Mouse (Mus musculus): Measurements from ENCODE around the gene Lsamp.

Gene Lsamp

DNA sequence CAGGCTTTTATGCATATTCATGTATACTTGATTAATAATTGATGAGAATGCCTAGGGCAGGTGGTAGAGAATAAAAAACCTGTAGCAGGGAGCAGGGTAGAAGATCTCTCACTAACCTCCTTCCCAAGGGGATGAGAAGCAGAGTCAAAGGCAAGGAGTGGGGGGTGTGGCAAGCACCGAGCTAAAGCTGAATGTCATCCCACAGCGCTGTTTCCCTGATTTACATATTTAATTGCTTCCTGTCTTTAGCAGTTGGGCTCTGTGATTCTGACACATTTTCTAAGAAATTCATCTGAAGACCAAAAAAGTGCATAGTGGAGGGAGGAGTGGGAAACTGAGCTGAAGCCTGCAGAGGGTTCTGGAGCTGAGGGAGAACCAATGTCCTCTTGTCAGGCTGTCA lies 708.1 kb downstream of the Lsamp start:
- no peak for DNase-seq (ENCODE audit: low spot score)

DNA sequence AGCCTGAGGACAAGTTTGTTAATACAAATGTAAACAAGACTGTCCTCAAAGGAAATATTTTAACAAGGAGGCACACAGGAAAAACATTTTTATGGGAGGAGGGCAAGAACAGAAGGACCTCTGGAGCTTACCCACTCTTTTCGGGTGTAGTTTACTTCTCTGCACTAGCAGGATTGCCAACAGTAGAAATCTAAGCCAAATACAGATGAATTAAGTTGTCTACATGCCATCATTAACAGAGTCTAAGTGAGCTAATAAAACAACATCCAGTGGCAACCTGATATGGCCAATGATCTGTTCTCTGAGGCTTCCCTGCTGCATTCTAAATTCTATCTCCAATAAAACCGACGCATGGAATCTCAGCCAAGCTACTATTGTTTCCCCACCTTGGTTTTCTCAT lies 713.1 kb downstream of the Lsamp start:
- DNase-seq (ENCODE audit: low spot score) = no peak

DNA sequence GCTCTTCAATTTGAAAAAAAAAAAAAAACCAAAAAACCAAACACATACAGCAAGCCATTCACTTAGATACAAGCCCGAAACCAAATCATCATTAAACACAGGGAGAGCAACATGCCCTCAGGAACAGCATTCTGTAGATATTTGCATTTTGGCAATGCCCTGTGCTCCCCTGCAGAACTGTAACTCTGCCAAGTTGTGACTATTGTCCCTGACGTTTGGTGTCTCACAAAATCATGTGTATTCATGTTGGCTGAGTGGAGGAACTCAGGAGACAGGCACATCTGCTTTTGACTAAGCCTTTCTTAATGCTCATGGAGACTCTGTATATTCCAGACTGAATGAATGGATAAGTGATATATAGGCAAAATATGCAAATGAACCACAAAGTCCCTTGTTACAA lies 724.4 kb downstream of the Lsamp start:
- DNase-seq (ENCODE audit: low spot score) = no peak

DNA sequence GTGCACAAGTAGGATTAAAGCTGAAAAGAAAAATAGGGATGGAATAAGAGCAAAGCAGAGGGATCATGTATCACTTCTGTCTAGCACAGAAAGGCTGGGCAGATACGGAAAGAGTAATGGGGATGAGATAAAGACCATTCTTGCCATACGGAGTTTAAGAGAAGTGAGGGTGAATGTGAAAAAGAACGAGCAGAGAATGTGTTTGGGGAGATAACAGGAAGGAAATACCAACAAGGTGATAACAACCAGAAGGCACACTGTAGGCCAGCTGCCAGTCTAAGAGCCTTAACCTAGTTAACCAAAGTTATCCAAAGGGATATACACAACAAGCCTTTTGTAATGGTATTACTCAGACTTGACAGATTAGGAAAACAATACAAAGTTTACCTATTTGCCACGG lies 725.4 kb downstream of the Lsamp start:
- no peak for DNase-seq (ENCODE audit: low spot score)

DNA sequence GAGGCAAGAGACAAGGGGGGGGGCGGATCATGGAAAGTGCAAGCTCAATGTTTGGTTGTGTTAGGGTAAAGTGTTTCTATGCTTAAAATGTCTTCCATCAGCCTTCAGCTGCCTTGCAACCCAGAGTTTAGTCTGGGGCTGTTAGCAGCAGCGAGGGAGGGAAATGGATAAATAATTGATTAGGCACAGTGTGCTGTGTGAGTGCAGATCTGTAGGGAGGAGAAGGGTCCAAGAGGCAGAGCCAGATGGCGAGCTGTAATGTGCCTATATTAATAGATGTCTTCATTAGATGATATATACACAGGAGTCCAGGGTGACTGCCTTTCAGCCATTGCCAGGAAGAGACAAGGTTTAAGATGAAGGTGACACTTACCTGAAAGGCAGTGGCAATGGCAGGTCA lies 725.9 kb downstream of the Lsamp start:
- DNase-seq (ENCODE audit: low spot score) = no peak

DNA sequence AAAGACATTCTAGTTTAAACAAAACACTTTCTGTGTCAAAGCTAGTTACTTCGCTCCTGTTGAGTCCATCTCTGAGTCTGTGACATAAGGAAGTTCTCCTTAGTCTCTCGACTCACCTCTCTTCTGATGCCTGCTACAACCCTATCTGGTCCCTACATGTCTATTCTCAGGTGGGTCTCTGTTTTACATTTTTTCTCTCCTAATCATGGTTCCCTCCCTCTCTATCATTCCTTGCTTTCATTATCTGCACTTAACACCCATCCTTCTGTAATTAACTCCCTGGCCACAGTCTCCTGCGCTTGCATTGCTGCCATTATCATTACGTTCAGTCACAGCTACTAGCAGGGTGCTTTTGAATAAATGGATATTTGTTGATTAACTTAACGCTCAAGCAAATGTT lies 726.3 kb downstream of the Lsamp start:
- DNase-seq (ENCODE audit: low spot score) = no peak

DNA sequence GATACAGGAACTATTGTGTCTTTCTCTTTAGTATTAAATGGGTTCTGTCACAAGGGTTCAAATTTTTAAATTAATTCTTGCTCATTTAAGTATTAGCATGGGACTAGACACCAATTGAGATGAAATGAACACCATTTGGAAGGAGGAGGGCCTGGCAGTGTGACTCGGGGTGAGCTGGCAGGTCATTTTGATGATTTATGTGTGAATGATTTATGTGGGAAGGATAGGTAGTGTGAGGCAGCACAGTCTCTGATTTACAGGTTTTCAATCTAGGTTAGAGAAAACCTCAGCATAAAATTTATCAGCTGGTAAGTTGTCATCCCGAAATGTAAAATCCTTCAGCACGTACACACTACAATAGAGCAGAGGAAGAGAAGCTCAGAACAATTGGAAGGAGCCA lies 729.6 kb downstream of the Lsamp start:
- DNase-seq (ENCODE audit: low spot score) = no peak

DNA sequence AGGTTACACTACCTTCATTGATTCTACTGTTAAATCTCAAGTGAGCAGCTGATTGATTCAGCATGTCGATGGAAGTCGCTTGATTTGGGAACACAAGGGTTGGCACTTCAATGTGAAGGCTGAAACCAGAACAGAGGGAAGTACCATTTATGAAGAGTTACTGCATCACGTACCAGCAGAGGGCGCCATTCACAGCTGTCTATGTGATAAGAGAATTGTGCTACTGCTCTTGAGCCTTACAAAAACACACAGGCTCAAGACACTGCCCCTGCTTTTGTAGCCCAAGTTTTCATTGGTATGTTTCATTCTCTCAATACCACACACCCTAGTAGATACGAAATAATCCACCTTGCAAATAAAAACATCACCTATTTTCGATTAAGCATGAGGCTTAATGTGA lies 754.9 kb downstream of the Lsamp start:
- peak; percentile 71 for DNase-seq (ENCODE audit: low spot score)

DNA sequence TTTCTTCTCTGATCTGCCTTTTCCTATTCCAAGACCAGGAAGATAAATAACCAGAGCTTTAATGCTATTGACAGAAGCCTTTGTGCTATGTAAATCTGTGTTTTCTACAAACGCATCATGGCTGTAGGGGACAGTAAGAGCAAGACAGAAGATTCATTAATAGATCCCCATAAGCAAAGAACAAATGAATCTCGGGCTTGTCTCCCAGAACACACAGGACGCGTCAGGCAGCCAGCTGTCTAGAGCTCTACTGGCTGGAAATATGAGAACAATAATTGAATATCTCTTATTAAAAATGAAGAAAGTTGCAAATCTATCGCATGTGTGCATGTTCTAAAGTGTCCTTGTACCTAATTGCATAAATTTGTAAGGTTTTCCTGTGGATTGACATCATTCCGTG lies 755.6 kb downstream of the Lsamp start:
- no peak for DNase-seq (ENCODE audit: low spot score)

DNA sequence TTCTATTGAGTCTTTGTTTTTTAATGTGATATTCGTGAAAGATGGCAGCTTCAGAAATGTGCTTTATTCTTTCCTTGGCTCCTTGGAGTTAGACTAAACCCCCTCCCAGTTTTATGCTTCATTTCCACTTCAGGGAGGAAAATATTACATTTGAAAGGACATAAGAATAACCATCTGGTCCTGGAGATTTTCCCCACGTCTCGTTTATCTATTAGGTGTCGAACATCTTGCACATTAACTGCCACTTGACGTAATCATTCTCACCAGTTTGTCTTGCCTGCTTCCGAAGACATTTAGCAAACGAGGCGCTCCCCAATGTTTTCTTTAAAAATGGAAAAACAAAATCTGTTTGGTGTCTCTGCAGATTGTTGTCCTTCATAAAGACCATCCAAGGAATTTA lies 756.1 kb downstream of the Lsamp start:
- no peak for DNase-seq (ENCODE audit: low spot score)

DNA sequence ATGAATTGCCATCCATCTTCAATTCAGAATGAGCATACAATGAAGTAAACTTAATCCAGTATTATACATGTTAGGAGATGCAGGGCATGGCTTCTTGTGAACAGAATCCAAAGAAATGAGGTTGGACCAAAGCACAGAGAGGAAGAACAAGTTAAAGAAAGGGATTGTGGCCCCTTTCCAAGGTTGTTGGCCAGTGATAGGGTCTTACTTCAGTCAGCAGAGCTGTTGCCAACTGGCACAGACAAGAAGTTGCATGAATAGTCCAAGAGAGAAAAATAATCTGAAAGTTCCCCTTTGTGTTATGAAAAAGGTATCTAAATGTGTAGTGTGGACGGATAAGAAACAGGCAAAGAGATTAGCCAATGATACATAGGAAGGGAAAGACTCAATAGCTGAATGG lies 843.0 kb downstream of the Lsamp start:
- DNase-seq (ENCODE audit: low spot score) = no peak

DNA sequence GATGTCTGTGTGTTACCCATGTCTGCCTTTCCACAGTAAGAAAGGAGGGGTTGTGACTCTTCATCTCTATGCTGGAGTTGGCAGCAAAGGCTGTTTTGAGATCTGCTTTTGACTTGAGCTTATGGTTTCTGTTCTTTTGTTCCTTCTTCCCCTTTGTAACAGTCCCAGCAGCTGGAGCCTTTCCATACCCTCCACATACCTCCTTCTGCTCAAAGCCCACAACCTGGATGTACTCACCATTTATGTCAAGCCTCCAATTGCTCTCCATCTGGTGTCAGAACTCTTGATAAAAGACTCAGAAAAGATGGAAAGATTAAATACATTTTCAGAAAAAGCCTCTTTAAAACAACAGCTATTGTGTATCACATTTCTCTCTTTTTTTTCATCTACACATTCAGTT lies 847.4 kb downstream of the Lsamp start:
- no peak for DNase-seq (ENCODE audit: low spot score)

DNA sequence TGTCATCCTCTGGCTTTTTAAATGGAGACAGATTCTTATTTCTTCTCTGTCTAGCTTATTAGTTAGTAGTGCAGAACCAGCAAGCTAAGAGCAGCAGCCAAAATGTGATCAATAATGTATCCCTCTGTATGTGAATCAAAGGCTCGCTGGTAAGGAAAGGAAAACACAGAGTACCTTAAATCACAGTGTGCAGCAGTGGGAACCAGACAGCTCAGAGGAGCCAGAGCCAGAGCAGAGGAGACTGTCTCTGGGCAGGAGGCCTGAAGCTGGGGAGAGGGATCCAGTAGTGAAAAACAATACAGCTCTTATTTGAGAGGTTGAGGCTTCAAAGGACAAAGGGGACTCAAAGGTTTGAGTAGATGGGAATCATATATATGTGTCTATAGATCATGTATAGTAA lies 857.6 kb downstream of the Lsamp start:
- DNase-seq (ENCODE audit: low spot score) = no peak

DNA sequence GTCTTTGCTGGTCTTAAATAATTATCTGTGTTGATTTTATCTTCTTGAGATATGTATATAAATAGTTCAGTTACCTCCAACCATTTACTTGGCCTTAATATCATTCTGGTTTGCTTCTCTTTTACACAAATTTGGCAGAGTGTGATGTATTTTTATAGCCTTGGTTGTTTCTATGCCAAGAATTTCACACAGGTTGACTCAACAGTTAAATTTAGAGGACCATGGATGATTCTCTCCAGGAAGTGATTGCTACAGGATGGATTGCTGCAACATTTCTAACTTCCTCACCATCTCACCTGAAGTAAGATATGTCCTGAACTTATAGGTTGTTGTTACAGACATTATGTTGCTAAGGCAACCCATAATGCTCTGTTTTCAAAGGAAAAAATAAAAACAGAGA lies 882.6 kb downstream of the Lsamp start:
- DNase-seq (ENCODE audit: low spot score) = no peak

DNA sequence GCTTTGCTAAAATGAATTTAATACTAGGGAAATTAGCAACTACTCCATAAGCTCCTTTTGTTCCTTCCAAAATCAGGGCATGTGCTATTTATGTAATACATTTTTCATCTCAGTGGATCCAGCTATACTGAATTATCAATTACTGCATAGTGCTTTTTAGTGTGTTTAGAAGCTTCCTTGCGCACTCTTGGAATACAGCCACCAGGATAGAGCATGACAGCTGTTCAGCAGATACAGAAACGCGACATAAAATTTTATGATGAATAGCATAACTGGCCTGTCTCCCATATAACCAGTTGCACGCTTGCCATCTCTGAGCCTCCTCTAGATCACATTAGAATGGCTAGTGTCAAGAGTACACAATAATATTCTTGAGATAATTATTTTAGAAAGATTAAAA lies 894.1 kb downstream of the Lsamp start:
- DNase-seq (ENCODE audit: low spot score) = no peak

DNA sequence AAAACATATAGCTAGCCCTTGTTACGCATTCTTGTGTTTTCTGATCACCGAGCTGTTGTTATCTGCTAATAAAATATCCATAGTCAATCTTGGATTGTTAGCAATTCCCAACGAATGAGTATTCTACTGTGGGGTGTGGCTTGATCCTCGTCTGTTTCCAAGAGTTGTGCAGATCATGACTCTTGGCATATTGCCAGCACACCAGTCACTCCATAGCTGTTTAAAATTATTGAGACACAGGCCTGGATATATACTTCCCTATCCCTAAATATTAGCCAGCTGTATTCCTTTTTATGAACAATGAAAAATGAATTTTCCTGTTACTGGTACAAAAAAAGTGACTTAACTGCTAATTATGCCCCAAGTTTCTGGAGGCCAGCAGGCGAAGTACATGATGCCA lies 897.8 kb downstream of the Lsamp start:
- no peak for DNase-seq (ENCODE audit: low spot score)

DNA sequence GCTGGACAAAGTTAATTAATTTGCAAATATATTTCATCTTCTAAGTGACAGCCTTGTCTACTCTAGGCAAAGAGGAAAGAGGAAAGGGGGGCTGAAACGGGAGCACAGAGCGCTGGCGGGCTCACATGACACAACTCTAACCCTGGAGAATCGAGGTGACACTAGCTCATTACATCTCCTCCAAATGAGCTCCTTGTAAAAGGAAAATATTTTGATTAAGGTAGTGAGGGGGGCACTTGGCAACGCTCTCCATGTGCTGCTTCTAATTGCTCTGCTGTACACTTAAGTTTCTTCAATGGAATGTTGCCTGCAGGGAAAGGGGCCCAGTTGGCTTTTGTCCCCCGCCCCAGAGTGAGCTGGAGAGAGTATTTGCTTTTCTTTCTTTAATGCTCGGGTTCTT lies 907.2 kb downstream of the Lsamp start:
- DNase-seq (ENCODE audit: low spot score) = no peak

DNA sequence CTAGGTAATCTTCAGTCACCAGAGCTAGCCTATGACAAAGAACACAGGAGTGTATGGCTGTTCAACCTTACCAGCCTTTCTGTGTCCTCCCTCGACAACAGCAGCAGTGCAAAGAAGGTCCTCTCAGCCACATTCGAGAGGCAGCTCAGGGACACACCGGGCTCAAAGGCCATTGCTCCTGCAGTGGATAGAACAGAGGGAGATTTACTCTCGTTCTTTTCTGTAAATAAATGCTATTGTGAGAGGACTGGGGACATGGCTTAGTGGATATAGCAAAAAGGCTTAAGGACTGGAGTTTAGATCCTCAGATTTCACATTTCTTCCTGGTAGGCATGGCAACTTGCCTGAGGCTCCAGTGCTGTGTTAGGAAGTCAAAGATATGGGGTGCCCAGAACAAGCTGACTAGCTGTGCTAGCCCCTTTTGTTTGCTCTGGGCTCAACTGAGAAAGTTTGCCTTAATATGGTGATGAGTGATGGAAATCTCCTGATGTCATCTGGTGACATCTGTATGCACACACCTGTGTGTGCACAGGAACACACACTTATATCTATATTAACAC lies 913.7 kb downstream of the Lsamp start:
- no peak for DNase-seq (ENCODE audit: low spot score)

DNA sequence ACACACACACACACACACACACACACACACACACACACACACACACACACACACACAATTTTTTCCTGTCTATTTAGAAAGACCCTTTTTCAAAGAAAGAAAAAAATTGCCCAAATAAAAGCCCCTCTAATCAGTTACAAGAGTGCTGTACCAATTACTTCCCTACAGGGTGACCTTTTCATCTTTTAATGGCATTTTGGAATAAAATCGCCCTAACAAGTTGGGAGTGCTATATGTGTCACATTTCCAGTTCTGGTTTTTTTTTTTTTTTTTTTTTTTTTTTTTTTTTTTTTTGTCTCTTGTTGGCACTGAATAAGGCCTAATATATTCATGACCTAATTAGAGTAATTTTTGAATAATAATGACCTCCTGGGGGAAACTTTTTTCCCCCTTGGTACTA lies 923.7 kb downstream of the Lsamp start:
- no peak for DNase-seq (ENCODE audit: low spot score)

DNA sequence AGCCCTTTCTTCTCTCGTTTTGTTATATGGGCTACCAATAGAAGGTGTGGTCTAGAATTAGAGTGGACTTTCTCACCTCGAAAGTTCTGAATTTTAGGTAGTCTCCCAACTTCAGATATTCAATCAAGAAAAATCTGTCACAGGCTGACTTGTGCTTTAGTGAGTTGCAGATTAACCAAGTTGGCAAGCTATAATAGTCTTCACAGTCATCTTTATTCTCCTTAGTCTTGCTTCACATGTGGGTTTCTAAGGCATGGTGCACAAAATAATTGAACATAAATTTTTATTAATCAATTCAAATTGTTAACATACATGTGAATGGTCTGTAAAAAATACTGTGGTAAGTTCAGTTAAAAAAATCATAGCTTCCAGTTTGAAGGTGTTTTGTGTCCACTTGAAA lies 930.0 kb downstream of the Lsamp start:
- DNase-seq (ENCODE audit: low spot score) = no peak

DNA sequence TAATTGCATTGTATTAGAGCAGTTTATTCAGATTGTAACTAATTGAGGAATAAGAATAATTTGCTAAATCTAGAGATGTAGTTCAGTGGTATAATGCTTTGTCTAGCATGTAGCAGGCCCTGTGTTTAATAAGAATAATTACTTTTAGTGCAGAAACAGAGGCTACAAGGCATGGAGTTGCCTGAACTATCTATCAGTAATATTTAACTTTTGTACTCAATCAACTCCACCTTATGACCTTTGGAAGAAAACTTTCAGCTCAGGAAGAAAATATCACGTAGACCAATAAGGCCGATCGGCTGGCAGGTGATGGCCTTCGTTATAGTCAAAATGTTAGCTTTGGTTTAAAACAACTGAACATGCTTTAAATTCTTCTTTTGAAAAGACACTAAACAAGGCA lies 946.4 kb downstream of the Lsamp start:
- DNase-seq (ENCODE audit: low spot score) = no peak

DNA sequence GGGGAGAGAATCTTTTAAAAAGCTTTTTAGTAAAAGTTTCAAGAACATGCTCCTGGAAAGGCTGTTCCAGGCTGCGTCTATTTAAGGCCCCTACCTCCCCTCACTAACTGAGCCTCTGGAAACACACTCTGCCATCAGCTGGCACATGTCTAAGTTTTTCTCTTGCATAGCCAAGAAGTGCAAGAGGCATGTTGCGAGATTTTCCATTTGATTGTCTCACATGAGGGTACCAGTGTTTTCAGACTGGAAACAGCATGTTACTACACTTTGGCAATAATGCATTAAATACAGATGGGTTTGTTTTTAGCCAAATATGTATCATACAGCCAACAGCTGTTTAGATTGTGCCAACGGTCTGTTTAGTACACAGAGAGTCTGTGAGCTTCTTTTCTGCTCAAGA lies 958.1 kb downstream of the Lsamp start:
- no peak for DNase-seq (ENCODE audit: low spot score)

DNA sequence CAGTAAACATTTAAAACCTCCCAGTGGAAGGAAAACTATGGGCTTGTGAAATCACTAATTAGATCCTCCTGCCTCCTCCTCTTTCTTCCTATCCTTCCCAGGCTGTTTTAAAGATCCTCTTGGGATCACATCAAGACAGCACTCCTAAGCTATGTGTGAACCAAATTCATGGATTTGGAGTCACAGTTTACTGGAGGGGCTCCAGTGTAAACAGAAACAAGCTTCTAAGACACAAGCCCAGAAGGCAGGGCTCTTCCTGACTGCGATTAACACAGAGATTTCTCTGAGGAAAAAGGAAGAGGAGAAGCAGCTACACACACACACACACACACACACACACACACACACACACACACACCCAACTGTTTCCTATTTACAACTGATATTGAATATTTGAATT lies 961.7 kb downstream of the Lsamp start:
- no peak for DNase-seq (ENCODE audit: low spot score)

DNA sequence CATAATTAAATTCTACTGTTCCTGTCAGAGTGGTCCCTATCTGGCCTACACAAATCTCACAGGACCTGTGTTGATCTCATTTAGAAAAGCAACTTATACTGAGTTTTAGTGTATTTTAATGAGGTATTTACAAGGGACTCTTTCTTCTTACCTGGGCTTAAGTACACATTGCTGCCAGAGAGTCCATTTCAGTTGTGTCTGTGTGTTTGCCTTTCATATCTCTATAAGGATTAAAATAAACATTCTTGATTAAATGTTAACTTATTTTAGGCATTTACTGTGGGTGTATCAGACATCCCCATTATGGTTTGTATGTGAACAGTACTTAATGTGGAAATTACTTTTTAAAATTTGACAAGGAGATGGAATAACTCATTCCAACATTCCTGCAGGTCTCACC lies 963.9 kb downstream of the Lsamp start:
- DNase-seq (ENCODE audit: low spot score) = no peak

DNA sequence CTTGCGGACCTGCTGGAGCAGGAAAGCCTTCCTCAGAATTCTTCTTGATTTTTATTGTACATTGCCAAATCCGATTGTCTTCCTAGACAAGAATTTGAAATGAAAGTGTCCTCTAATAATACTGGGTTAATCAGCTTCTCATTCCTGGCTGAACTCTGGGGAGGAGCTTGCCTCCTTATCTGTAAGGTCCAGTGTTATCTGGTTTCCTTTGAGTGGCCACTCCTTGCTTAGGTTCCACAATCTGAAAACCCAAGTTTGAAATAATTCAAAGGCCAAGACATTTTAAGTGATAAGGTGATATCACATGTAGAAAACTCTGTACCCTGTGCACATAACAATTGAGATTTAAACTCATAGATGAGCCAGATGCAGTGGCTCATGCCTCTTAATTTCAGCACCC lies 975.0 kb downstream of the Lsamp start:
- DNase-seq (ENCODE audit: low spot score) = no peak
